Mouse (Mus musculus) kidney, adult 8-10 months (tissue): ENCODE results near the gene Sspn.
A peak's percentile ranks its signal among the peaks of the same experiment; 100 is the strongest.

Experiments used
- DNase-seq, 2 experiments: peaks; one replicate each; pipeline ENCODE4 v3.0.0; 2022

Sspn gene

DNA sequence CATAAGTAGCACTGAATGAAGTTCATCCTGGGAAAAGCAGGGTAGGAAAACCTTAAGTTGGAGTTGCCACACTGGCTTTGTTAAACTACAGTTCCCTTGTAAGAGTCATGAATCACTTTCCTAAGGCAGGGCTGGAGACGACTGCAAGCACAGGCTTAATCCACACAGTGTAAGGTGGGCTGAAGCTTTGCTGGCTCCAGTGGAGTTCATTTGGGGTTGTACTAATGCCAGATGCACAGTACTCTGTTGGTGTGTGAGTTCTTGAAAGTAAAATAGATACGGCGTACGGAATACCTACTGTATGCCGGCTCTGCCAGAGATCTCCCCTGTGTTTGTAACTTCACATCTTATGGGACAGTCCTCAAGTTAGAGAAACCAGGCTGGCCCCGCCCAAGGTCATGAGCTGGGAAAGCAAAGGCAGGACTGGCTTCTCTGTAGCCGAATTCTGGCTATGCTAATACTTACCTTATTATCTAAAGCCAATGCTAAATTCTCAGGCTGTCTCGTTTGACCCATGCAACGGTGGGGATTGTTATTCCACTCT lies 3.3 kb downstream of the Sspn start:
- DNase-seq: no peak

DNA sequence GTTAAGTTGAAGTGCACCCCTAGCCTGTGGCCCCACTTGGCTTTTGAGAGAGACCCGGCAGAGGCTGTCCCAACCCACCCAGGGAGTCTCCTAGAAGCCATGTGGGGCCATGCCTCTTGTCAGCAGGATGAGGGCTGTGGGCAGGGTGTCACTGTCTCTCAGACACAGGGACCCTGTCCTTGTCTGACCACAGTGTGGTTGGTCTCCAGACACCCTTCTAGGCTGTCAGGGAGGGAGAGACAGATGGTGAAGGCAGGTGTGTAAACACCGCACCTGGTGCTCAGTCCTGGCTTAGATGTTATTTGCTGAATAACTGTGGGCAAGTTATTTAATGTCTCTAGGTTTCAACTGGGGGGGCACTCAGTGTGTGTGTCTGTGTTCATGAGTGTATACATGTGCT lies 4.5 kb downstream of the Sspn start:
- no peak for DNase-seq

DNA sequence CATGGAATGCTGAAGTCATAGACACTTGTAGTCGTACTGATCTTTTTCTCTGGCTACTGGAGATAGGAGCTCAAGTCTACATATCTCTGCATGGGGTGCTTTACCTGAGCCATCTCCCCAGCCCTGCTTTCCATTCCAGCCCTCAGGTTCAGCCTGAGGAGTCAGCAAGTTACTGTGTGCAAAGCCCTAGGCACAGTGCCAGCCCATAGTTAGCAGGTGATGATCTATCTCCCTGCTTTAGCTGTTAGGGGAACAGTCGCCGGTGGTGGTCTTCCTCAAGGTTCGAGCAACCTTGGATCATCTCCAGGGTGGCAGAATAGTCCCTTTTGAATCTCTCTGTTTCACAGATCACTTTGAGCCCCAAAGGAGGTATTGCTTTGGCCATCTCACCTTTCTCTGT lies 5.1 kb downstream of the Sspn start:
- peak; percentile 11 to 27 for DNase-seq

DNA sequence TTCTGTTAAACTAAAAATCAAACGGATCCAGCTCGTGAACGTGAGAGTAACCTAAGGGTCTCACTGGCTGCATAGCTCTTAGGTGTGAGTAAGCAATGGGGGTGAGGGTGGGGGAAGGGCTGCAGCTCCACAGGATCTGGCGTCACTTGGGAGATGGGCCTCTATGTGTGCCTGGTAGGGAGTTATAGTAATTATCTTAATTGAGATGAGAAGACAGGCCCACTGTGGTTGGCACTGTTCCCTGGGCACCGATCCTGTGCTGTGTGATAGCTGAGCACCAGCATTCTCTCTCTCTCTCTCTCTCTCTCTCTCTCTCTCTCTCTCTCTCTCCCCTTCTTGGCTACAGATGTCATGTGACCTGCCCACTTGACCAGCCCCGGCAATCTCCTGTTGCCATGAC lies 9.4 kb downstream of the Sspn start:
- no peak for DNase-seq

DNA sequence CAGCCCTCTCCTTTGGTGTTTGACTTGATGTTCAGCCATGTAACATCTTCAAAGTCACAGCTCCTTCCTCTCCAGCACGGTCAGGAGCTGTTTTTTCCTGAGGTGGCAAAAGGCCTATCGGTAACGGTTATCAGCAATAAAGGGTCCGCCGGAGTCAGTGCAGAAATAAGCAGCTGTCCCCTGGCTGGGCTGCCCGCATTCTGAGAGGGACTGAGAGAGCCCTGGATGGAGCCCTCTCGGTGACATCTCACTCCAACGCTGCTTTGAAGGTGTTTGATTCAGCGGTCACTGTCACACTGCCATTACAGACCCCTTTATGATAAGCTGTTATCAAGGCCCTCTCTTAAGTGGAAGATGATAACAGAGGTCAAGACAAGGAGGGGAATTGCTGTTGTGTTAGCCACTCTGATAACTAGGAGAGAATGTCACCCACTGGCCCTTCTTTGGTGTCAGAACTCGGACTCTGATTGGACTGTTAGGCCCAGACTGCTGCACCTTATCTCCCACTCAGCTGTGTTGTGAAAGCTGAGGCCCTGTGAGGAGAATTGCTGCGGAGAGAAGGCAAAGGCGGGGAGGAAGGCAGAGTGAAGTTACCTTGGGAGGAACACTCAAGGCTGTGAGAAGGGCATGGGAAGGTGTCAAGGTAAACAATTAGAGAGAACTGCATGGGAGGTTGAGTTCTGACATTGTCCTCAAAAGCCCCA lies 11.0 kb downstream of the Sspn start:
- DNase-seq: no peak

DNA sequence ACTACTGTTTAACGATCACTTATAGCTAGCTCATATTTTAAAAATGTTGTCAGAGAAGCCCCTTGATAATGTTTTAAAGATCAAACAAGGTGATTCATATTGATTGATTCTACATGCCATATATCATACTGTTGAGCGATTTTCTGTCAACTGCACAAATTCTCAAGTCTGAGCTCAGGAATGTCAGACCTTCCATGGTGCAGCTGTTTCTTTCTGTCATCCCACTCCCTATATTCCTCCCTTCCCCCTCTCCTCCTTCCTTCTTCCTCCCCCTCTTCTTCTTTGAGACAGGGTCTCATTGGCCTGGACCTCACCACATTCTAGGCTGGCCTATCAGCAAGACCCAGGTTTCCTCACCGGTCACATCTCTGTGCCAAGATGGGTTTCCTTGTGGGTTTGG lies 12.0 kb downstream of the Sspn start:
- no peak for DNase-seq

DNA sequence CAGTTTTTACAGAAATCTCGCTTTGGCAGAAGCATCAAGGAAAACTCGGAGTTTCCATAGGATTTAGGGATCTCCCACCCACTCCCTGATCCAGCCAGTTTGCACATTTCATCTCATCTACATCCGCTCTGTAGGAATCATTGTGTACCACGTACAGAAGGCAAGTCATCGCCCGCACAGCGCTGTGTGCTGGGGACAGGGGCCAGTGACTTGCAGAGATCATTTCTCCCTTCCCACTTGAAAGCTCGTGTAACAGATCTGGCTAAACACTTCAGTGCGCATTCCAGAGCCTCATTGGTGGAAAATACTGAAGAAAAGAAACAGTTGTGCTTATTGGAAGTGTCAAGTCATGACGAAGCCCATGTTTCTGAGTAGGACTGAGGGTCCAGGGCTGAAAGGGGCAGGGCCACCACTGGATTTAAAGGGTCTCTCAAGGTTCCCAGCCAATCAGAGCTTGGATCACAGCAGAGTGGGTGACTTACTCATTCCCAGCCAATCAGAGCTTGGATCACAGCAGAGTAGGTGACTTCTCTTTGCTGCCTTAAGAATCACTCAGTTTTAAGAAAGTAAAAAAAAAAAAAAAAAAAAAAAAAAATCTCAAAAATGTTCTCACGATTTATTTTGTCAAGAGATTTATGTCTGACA lies 14.4 kb downstream of the Sspn start:
- no peak for DNase-seq

DNA sequence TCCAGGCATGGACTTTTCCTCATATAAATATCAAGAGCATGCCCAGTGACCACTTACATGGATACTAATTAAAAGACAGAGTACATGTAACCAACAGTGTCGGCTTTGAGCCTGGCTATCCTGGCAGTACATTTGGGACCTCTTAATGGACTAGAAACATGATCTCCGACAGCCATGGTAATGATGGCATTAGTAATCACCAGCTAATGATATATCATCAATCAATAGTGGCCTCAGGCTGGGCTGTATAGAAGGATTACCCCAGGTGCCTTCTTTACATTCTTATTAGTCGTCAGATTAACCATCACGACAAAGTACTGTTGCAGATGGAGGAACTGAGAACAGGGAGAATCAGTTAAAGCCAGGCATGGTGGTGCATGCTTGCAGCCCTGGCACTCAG lies 17.6 kb downstream of the Sspn start:
- DNase-seq: no peak

DNA sequence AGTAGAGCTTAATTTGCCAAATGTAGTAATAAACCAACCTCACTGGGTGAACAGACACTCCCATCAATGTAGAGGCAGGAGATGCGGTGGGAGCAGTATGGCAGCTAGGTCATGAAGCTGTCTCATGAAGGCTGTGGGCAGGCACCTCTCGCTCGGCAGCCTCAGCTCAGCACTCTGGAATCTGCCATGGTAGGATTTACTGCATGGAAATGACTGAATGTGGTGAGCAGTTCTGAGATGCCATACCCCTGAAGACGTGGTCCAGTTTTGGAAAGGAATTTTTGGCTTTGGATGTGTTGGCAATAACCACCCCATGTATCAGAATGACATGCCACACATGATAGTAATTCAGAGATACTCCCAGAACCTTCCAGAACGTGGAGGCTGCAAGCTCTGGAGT lies 19.2 kb downstream of the Sspn start:
- DNase-seq: no peak

DNA sequence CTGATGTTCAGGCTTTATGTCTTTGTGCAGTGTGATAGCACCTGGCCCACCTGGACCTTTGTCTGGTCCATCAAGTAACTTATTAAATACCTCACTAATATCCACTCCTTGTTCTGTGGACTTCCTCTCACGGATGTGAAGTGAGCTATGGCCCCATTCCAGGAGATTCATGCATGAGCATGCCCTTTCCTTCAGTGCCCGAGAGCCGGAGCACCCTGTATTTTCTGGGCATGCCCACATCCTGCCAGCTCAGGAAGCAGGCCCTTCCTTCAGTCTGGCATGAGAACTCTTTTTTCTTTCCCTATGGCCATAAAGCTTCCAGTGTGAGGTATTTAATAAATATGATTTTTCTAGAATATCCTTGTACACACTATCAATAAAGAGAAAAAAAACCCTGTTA lies 21.2 kb downstream of the Sspn start:
- no peak for DNase-seq

DNA sequence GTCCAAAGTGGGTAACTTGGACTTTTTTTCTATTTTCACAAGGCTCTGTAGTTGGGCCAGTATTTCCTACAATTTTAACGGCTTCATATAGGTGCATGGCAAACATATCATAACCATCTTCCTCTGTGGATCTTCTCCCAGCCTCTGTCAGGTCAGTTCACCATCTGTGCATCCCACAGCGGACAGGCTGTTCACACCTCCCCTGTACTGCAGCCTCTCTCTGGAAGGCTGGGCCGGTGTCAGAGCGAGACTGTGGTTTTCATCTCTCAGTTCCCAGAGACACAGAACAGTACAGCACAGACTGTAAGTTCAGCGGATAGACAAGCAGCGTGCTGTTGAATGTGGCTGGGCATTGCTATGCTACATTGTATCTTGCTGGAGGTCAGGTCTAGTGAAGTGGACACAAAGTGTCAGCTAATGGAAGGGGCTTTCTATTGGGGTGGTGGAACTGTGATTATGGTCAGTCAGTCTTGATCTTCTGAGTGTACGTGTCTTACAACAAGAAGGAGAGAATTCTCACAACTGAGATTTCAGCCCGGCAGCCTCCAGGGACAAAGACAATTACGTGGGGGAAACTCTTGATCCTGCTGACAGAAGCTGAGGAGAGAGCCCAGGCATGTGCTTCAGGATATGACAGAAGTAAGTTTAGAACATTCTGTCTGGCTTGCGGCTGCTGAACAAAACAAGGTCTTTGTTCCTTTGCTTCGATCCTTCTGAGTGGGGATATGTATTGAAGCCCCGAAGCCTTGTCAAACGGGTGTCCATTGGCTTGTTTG lies 21.9 kb downstream of the Sspn start:
- no peak for DNase-seq

DNA sequence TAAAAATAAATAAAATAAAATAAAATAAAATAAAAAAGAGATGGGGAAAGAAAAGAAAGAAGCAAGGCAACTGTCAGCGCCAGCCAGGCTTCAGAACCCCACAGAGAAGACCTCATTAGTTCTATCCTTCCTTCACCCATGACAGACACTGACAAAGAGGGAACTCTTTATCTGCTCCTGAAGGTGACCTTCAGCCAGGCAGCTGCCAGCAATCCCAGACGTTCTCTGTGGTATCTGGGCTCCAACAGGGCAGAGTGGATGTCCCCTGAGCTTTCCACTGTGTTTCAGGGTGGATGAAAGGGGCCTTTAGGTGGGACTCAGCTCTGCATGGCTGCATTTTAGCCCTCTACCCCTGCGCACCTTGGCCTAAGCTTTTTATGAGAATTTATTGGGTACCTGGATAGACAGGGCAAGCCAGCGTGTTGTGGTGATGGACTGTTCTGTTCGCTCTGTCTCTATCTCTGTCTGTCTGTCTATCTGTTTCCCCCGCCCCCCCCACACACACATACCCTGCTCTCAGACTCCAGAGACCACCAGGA lies 26.1 kb downstream of the Sspn start:
- DNase-seq: no peak

DNA sequence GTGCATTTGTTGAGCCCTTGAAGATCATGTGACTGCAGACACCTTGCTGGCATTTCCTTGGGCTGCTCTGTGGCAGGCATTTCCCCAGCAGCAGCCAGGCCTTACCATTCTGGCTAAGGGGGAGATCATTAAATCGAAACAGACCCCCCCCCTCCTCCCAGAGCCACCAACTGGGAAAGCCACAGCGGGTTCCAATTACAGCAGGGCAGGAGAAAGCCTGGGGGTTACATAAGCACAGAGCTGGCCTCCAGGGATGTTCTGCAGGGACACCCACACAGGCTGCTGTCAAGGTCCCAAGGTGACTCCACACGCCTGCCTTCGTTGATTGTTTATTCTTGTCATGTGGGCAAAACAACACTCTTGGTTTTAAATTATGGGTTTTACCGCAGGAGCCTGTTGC lies 26.6 kb downstream of the Sspn start:
- DNase-seq: no peak

DNA sequence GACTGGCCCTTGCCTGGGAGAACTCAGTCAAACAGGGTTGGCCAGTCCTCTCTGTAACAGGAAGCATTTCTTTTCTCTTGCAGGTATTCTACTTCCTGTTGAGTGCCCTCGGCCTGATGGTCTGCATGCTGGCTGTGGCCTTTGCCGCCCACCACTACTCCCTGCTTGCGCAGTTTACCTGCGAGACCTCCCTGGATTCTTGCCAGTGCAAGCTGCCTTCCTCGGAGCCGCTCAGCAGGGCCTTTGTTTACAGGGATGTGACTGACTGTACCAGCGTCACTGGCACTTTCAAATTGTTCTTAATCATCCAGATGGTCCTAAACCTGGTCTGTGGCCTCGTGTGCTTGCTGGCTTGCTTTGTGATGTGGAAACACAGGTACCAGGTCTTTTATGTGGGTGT lies 29.6 kb downstream of the Sspn start:
- DNase-seq: no peak

DNA sequence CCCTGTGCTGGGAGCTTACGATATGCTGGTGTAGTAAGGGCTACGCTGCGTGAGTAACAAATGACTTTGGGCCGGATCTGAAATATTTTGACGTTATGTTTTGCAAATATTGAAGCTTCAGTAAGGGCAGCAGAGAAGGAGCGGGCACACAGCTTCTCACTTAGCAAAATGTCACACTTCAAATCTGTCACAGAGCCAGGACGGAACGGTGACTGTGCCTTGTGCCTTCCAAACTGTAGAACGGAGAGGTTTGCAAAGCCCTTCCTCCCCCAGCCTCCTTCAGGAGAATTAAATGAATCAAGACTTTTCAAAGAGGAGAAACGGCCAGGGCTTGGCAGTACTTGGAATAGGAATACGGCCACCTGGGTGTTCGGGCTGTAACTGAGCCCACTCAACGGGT lies 32.5 kb downstream of the Sspn start:
- DNase-seq: no peak

DNA sequence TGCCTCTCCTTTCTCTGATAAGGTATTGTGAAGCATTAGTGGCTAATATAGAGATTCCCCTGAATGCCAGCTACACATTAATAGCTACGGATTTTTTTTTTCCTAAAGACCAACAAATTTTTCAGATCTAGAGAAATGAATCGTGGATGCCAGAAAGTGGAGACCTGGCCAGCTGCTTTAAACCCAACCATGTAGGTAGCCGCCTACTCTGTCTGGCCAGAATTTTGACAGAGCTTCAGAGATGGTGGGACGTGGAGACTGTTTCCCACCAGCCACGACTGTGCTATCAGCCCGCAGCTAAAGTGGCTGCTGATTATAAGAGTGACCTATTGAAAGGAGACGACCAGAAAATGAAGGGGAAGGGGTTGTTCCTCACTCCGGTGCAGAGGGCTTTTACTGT lies 36.3 kb downstream of the Sspn start:
- DNase-seq: no peak

DNA sequence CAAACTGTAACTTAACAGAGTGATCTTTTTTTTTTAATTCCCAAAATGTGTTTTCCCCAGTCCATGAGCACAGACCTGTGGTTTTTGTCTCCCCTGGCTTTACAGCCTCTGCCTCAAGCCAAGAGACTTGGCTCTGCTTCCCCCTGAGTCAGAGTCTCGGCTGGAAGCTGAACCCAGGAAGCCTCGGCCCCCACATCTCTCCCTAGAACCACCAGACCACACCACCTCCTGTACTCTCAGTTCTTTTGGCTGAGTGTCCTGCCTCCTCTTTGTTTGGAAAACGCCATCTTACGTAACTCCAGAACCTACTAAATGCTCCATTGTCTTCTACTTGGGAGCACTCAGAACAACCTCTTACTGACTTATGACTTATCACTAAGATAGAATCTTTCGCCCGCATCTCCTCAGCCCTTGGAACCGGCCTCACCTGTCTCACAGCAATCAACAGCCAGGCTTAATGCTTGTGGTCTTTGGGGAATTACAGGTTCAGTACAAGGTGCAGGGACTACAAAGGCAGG lies 36.9 kb downstream of the Sspn start:
- DNase-seq: no peak

DNA sequence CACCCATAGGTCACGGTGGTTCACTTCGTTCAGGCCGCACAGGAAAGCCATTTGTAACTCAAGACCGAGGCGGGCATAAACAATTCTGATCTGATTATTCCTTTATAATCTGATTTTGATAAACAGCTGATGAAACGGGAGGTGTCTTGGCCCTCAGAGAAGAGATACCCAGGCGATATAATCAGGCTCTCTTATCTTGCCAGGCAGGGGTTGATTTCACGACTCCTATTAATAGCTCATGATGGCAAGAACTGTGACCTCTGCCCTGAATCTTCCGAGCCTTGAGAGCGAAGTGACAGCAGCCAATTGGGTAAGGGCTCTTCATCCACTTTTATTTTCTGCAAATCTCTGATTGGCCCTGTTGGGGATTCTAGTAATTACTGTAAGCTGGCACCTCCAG lies 37.4 kb downstream of the Sspn start:
- DNase-seq: no peak

DNA sequence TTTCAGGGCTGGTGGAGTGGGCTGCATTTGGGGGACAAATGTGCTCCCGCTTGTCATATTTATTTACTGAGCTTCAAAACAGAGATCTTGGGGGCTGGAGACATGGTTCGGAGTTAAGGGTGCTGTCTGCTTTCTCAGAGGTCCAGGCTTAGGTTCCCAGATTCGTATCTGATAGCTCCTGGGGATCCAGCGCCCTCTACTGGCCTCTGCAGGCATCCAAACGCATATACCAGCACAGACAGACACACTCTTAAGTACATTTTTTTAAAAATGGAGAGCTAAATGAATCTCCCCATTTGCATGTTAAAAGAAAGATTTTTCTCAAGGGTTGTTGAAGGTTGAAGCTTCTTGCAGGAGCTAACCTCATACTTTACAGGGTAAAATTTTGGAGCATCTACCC lies 38.1 kb downstream of the Sspn start:
- no peak for DNase-seq

DNA sequence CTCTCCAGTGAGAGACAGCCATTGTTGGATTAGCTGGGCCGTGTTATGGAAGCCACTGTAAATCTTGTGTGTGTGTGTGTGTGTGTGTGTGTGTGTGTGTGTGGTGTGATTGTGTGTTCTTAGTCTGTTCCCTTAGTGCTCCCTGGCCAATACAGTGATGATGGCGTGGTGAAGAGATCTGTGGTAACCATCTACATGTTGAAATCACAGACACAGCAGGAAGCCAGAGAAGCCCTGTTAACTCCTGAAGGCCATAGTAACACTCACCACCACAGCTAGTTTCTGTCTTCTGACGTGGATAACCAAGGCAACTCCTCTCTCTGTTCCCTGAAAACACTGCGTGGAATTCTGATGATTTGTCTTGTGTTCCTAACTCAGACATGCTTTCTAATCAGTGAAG lies 40.7 kb downstream of the Sspn start:
- no peak for DNase-seq

DNA sequence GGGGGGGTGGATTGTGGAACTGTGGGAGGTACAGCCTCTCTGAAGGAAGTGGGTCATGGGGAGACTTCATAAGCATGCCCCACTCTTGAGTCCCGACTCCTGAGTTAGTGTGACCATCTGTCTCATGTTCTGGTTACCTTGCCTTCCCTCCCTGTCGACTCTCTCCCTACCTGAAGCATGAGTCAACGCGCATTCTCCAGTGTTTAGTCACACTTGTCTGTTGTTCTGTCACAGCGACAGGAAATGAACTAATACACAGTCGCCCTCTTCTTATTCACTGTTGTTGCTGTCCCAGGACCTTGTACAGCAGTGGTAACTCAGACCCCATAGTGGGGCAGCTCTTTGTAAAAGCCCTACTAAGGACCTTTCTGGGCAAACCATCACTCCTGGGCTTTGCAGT lies 41.4 kb downstream of the Sspn start:
- DNase-seq: no peak

DNA sequence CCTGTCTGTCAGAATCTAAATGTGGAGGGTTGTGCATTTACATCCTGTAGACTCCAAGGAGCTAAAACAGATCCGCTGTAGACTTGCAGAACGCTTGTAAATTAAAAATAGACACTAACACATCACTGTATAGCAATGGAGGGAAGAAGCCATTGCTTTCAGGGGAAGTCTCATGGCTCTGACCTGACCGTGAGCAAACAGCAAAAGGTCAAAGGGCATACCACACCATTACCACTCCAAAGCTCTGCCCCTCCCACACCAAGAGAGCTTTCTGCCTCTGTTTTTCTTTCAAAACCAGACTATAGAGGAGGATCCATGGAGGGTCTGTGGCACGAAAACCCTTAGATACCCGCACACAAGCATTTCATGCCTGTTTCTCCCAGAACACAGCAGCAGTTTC lies 41.9 kb downstream of the Sspn start:
- DNase-seq: no peak

DNA sequence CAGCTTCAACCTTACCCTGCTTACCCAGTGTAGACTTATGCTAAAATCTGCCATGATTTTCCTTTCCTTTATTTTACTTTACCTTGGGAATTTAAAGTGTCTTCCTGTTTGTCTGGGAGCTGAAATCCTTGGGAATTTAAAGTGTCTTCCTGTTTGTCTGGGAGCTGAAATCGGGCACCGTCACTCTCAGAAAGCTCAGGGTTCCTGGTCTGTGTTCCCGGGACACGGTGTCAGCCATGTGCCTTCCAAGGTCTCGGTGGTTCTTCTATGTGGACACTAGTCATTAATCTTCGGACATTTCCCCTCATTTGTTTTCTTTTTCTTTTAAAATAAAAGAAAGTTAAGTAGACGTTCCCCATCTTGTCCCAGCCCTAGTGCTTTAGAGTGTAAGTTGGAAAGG lies 43.3 kb downstream of the Sspn start:
- DNase-seq: no peak

DNA sequence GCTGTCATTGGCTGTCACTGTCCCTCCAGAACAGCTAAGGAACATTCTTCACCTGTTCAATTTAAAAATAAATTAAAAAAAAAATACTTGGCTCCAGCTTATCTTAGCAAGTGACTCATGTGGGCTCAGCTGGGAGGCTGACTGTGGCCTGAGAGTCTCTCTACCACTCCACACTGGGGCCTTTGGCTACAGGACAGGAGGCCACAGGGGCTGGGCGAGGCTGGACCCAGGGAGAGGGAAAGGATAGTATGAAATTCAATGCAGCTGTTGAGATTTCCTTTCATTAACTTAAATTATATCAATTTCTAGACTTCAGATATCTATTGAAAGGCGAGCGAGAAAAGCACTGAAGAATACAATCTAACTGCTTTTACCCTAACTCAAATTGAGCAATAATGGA lies 45.9 kb downstream of the Sspn start:
- DNase-seq: no peak
